Mouse (Mus musculus): ENCODE measurements around the gene Pcare.

DNA sequence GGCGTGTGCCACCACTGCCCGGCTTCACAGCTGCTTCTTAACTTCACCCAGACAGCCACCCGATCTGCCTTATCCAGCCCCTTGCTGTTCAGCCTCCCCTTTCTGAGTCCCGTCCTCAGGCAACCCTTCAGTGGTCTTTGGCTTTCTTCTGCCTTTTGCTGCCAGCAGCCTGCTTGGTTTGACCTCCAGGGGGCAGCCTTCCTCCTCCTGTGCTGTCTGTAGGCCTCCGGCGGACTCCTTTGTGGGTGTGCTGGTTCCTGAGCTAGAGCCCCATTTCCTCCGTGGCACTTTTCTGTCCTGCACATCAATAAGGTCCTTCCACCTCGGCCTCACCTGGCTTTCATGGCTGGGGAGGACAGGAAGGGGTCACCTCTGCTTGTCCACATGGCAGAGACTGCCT is 58.9 kb downstream of the Pcare start:
- TF ChIP-seq CTCF (IDR thresholded peaks at IDR 0.05; ENCODE audit: extremely low read depth, insufficient read depth, insufficient read length, insufficient replicate concordance) = peak; percentile 30; the same call in 1 of the 2 replicates
- no peak for TF ChIP-seq POLR2A (IDR thresholded peaks at IDR 0.05; ENCODE audit: low read depth, low read length)

All from spleen, adult 2 months (tissue).